Mouse (Mus musculus) left cerebral cortex, adult 8-10 months (tissue): Measurements from ENCODE around the gene Ckap2l. TPM values are rescaled to one million over a fixed set of nuclear protein-coding genes. Genes with fewer than 3 reads are reported as not detected.

Source experiments
- DNase-seq, 2 experiments: peaks; one replicate each; pipeline ENCODE4 v3.0.0; 2022; ENCODE audit warnings: low spot score in 2 of 2
- total RNA-seq, 4 experiments: library from RNA; stranded (reverse); gene quantifications; 2 replicates each; pipeline ENCODE4 v1.2.4; 2022

The Ckap2l gene
- under 1 TPM; 0.63 to 0.78 (median 0.76) TPM for total RNA-seq

DNA sequence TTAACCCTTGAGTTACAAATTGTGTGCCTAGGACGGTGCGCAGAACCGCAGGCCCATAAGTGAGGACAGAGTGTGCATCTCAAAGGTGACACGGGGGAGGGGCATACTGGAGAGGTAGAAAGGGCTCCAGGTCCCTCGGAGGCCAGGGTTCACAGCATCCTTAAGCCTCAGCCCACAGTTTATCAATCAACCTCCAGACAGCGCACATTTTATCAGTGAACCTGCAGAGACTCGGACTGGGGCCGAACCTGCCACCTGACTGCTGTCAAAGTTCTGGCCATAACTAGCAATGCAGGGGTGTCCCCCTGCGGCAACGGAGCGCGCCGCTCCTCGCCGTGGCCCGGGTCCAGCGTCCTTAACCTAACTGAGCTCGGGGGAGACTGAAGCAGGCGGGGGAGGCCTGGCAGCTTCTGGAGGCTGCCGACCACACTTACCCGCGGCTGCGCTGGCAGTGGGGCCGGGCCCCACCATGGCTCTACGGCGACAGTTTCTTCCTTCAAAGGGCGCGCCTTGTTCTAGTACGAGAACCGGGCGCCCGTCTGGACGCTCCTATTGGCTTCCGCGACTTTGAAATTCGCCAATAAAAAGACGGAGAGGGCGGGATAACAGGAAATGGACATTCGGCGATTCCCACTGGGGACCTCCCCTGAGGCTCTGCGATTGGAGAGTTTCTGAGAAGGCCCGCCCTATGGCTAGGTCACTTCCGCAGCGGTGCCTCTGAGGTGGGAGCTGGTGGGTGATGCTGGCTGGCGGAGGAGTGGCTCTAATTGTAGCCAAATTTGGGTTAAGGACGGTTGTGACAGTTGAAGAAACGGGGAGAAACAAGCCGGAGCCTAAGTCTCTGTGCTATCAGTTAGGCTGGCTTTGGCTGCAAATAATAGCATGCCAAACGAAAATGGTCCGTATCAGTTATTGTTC lies at the start of gene Ckap2l:
Gene Ckap2l, minus strand, starts transcription at position 542 of the 918 bp plus-strand sequence.
- peak; percentile 92 to 97 for DNase-seq

DNA sequence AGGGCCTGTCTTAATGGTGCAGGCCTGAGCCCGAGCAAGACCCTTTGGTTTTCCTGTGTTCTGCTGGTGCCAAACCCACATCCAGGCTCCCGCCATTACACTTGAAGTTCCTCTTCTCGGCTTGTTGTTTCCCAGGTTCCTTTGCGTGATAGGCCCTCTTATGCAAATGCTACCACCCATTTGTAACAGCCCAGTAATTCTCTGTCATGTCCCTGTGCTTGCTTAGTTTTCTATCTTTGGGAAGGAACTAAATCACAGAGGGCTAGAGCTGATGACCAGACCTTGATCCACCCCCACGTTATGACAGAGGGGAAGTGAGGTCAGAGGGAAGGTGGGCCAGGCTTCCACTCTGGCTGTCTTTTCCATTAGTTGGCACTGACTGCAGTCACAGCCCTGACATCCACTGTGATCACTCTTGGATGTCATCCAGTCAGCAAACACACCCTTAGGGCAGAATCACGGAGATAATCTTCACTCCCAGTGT lies 41.2 kb upstream of the Ckap2l start:
- no peak for DNase-seq

DNA sequence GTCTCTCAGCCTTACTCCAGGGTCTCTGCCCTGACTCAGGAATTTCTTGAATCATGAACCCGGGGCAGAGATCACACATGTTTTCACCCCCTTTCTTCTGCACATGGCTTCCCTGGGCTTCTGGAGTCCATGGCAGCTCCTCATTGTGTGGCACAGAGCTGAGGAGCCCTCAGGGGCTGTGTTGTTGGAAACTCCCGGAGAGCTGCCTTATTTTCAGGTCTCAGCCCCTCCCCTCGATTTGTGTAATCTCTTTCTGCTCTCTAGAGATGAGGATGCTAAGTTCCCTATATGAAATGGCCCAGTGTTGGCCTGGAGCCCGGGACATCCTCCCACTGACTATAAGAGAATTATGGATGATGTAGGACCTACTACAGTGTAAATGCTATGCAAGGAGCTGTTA lies 36.5 kb upstream of the Ckap2l start:
- DNase-seq = no peak

DNA sequence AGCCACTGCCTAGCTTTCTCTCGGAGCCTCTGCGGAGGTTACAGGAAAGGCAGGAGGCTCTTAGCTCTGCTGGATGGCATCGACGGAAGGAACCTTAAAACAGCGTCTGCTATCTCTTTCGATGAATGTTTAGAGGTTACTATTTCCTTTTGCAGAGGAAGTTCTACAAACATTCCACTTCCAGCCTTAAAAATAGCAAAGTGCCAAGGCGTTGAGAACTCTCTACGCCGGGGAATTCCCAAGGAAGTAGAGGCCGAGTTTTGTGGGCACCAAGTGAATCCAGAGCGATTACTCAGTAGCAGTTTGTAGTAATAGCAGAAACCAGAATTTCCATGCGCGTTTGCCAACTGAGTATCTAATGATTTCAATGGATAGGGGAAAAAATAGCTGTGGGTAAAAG lies 33.5 kb upstream of the Ckap2l start:
- no peak for DNase-seq

DNA sequence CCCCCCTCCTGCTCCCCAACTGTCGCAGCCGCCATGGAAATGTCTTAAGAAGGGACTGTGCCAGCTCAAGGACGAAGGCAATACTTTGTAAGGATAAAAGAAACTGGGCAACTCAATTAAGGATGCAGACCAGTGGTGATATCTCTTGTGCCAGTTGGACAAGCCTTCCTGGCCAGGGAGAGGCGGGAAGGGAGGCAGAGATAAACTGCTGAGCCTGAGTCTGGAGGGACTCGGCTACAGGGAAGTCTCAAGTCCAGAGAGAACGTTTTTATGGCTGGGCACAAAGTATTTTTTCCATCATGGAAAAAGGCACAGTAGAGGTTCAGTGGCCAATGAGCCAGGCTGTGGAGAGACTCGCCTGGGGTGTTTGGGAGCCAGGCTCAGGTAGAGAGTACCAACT lies 33.0 kb upstream of the Ckap2l start:
- DNase-seq = no peak

DNA sequence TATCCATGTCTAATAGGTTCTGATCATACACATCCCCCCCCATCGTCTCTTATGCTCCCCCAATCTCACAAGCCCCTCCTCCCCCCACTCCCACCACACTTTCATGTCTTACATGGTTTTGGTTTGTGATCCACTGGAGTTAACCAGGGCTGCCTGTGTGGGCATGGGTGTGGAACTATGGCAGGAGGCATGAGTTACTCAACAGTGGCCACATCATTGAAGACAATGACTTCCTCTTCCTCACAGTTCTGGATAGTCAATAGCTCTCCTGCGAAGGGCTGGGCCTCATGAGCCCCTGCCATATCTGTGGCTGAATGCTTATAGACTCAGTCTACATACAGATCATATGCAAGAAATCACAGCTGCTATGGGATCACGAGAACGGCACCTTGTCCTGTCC lies 31.2 kb upstream of the Ckap2l start:
- DNase-seq = no peak

DNA sequence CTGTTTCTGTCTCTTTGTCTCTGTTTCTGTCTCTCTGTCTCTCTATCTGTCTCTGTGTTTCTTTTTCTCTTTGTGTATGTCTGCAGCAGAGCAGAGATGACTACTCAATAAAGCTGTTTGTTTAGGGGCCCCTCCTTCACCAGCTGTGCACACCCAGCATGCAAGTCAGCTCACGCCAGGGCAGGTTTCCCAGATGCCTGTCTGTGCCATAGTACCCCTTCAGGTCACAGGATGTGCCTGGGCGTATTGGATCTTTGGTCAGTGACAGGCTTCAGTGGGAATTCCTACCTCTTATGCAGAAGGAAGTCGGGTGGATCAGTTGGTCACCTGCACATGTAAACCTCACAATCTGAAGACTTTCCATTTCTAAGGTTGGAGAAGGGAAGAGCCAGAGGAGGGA lies 27.2 kb upstream of the Ckap2l start:
- no peak for DNase-seq

DNA sequence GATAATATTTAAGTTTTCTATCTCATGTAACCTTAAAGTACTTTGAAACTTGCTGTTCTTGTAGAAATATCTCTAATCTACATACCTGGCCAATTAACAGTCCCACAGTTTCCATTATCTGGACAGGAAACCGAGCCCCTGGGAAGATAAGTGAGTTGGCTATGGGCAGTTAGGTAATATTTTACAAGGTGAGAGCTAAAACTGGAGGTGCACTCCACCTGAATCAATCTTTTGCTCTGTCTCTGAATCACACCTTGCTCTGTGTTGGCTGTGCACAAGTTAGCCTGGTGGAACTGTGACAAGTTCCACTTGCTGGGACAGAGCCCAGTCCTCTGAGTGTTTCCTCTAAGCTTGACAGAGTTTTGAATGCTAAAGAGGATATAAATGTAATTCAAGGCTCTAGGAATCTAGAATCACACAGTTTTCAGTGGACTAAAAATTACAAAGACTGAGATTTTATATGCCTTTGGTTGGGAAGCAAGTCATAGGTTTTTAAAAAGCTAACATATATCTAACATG lies 25.2 kb upstream of the Ckap2l start:
- peak in 1 of 2 experiments; percentile 48 for DNase-seq

DNA sequence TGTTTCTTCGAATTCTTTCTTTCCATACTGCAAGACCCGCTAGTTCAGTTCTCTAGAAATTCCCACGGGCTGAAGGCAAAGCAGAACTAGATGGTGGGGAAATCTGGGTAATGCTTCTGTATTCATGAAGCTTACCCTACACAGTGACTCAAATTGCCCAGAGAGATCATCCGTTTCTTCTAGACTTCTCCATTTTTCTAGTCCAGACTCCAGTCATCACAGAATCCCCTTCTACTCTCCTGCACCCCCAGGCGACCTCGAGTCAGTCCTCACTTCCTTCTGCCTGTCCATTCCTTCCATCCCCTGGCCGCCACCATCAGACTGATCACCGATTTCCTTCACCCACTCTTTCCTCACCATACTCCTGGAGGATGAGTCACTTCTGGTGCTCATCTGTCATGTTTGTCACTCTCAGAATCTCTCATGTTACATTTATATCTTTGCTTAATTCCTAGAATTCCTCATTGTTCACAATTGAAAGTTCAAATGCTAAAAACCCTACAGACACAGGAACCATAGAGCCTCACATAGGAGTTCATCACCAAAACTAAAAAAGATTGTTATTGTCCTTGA lies 23.1 kb upstream of the Ckap2l start:
- no peak for DNase-seq

DNA sequence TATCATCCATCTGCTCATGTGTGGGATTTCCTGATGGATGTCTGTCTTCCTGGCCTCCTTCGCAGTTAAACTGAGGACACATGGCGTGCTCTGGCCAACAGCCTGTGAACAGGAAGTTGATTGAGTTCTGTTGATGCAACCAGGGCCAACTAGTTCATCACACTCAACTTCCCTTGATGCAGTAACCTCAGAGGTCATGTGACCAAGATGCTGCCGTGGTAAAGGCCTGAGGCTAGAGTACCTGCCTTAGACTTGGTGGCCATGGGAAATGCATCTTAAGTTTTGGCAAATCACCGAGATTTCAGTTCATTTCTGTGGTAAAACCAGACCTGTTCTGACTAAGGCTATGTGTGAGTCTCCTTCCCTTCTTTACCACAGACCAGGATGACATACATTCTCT lies 18.8 kb upstream of the Ckap2l start:
- DNase-seq = no peak

DNA sequence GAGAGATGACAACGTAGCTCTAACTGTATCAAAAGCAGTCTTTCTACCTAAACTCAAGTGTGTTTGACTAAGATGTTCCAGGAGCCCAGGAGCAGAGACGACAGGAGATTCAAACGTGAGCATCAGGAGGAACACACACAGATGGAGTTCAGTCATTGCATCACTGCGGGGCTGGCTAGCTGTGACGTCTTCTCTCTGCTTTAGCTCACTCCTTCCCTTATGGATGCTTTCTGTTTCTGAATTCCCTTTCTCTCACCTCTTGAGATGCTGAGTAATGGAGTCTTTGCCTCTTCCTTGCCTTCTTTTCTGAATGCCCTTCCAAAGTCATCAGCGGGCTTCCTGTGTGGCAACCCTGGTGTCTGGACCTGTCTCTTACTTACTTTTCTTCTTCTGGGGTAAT lies 17.9 kb upstream of the Ckap2l start:
- DNase-seq = no peak

DNA sequence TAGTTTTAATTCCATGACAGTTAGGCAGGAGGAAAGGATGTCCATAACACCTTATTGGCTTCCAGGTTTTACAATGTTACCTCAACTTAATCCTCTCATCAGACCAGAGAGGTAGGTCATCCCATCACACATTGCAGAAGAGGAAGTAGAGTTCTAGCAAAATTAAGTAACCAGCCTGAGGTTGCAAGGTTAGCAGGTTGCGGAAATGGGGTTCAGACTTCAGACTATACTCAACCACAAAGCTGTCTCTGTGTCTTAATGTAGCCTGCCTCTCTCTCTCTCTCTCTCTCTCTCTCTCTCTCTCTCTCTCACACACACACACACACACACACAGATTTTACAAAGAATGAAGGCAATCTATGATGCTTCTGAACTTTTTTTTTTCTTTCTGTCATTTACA lies 16.9 kb upstream of the Ckap2l start:
- DNase-seq = no peak

DNA sequence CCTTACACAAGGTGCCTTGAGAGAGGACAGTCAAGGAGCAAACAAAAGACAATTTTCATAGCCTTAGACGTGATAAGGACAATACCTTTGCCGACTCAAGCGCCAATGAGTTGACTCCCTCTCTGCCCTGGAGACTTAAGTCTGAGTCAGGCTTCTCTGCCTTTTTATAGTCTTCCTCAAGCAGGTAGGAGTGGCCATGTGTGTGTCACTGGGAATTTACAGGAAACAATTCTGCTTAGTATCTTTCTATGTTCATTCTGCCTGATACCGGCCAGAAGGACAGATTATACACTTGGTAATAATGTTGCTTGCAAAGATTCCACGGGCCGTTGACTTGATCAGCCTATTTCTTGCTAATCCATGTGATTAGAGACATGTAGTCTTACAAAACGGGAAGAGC lies 12.8 kb upstream of the Ckap2l start, which contains the start of gene Il1a:
Gene Il1a, minus strand, starts transcription at position 137 of the 400 bp plus-strand sequence.
- DNase-seq = no peak

DNA sequence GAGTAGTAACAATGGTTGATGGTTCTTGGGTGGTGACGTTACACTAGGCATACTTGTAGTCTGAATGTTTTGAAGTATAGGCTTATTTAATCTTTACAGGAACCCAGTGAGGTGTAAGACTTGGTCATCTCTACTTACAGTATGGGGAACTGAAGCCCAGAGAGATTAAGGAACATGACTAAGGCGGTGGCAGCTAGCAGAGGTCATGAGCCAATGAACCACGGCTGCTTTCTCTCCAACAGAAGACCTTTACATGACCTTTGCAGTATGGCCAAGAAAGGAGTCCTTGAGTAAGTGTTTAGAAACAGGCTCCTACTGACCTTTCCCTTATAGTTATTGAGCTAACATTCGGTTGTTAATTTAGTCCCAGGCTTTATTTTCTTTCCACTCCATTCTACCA lies 9.0 kb upstream of the Ckap2l start:
- no peak for DNase-seq

DNA sequence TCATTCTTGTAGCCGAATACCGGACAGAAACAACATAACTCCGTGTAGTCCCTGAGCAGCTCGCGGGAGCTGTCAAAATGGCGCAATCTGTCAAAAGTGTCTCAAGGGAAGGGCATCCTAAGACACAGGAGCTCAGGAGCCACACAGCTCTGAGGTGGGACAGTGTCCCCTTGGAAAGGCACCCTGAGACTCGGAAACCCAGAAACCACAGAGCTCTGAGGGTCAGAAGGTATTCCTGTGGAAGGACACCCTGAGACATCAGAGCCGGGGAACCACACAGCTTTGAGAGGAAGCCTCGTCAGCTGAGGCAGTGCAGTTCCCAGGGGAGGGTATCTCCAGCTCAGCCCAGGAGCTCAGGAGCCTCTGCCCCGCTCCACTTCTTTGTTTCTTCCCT lies 574 bp upstream of the Ckap2l start:
- DNase-seq = no peak

DNA sequence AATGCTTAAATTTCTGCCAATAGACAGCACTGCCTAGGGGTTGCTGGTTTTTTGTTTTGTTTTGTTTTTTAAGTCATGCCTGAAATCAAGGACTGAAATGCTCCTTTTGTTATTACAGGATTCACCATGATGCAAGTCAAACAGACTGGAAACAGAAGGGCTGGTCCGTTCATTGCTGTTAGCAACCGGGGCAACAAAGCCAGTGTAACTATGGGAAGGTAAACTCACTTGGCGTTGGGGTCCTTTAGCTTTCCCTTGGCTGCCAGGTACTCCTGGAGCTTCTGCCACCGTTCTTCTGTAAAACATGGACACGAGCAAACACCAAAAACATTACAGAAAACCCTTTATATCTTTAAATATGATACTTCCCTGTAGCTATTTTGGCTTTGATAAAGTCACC lies 926 bp downstream of the Ckap2l start:
- DNase-seq = no peak

DNA sequence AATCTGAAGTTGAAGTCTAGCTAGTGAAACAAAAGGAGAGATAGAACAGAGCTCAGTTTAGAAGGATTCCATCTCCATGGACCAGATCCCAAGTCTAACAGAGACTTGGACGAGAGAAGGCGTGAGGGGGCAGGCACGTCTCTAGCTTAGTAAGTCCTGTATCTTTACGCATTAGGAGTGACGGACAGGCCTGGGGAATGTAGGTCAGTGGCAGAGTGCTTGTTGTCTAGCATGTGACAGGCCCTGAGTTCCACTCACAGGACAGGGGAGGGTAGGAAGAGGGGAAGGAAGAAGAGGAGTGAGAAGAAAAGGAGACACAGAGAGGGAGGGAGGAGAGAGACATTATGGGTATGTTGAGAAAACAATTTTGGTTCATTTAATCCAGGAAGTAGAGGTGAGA lies 1.9 kb downstream of the Ckap2l start:
- no peak for DNase-seq

DNA sequence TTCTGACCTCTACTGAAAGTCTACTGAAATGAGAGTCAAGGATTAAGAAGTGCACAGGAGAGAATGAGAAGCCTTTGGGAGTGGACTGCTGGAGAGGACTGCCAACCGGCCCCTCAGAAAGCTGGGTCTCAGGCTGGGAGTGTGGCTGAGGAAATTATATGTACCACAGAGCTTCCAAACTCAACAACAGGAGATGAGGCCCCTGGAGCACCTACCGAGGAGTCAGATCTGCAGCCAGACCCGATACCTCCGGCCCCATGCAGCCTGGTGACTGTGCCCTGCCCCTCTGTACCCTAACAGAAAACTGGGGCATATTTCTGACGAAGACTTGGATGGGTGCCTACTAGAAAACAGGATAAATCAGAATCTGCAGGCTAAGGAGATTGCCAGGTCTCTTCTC lies 23.2 kb downstream of the Ckap2l start:
- no peak for DNase-seq

DNA sequence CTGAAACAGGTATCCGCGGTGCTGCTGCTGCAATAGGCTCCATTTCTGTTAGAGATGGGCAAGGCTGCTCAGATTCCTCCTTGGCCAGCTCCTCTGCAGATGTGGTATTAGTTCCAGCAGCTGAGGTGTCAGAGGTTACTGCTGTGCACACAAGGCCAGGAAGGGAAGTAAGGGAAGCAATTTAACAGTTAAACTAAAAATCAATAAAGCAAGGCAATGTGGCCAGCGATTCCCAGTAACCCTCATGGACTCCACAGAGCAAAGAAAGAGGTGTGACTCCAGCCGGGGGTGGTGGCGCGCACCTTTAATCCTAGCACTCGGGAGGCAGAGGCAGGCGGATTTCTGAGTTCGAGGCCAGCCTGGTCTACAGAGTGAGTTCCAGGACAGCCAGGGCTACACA lies 26.4 kb downstream of the Ckap2l start:
- no peak for DNase-seq

DNA sequence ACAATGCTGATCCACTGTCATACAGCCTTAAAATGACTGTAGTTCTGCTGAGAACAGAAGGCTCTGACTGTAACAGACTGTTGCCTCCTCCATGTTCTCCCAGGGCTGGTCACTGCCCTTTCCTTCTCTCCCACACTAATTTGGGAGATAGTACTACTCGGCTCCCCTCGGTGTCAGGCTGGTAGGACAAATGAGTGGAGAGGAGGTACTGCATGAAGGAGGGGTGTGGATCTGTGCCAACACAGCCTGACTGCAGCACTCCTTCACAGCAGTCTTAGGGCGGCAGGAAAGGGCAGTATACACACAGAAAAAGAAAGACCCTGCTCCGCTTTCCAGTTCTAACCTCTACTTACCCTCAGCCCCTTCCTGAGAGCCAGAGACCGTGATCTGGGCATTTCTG lies 27.0 kb downstream of the Ckap2l start:
- no peak for DNase-seq

DNA sequence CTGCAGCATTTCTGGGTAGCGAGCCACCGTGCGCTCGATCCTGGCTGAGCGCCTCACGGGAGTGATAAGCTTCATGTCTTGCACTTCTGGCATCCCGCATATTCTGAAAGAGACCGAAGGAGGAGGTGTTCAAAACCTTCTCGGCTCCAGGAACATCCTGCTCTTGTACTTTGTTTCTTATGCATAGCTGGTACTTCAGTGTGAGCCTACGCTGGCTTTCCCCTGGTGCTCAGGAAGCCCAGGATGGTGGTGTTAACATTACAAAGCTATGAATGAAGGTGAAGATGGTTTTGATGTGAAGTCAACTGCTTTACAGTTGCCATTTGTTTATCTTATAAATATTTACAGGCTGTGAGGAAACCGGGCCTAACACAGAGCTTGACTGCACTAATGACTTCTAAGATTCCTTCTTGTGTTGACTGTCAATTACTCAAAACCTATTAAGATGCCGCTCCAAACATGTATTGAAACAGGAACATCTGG lies 27.8 kb downstream of the Ckap2l start:
- no peak for DNase-seq

DNA sequence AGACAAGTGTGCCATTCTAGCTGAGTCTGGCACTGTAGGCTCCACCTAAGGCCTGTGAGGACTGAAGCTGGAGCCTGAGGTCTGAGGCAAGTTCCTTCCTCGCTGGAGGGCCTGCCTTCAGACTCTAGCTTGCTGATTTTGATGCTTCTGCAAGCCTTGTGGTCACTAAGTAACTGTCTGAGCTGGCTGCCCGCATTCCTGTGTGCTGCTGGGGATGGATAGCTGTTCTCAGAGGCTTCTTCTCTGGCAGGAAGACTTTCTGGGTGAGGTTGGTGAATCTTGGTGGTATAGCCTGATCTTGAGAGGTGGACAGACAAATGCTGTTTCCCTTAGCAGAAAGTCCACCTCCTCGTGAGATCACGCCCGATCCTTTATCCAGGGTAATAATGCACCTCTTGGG lies 29.3 kb downstream of the Ckap2l start:
- DNase-seq = no peak
